Mouse (Mus musculus): ENCODE data around the gene Lhfpl3. TPM values are rescaled to one million over a fixed set of nuclear protein-coding genes. Genes with fewer than 3 reads are reported as not detected.

Lhfpl3 gene
- 0.15 TPM for polyA plus RNA-seq (2017; shearing (Covaris generic))

GRCm38 (mm10) chr5:22745885-22746532 is at the start of gene Lhfpl3:
Gene Lhfpl3, plus strand, starts transcription at chr5:22746059.

Other genes with a start within 250 kb of the Lhfpl3 start
- 41.8 TPM for gene Orc5, start 195.6 kb upstream of the Lhfpl3 start, polyA plus RNA-seq (2017; shearing (Covaris generic))

Data from naive thymus-derived CD4-positive, alpha-beta T cell, adult 5 months (primary cell).